Mouse (Mus musculus) adrenal gland, postnatal 10 days (tissue): ENCODE measurements around the gene Cnih4. TPM values are rescaled to one million over a fixed set of nuclear protein-coding genes. Genes with fewer than 3 reads are reported as not detected.

Source experiments
- DNase-seq: peaks from one replicate; pipeline ENCODE4 v3.0.0; 2021; ENCODE audit warnings: mixed read lengths
- long read RNA-seq, 2 experiments: library from polyadenylated mRNA; stranded (forward); transcript quantifications; one replicate each; pipeline ENCODE4 v2.0.0; 2021
- total RNA-seq, 2 experiments: library from RNA; stranded (reverse); gene quantifications; 2 replicates each; pipeline ENCODE4 v1.2.3; 2021

Cnih4 gene
- 10 to 100 TPM; 38.1 to 40.9 TPM for total RNA-seq
- long read RNA-seq, experiment 1, transcript Cnih4-204 (5 exons, 3,268 nt): major isoform, 51 of 61 reads
- long read RNA-seq, experiment 1, partial matches to known transcripts: 2 of 61 reads
- long read RNA-seq, experiment 1, other reads (novel, unspliced or antisense): 6 of 61 reads
- long read RNA-seq, experiment 2, transcript Cnih4-204 (5 exons, 3,268 nt): major isoform, 31 of 41 reads
- long read RNA-seq, experiment 2, partial matches to known transcripts: 2 of 41 reads
- long read RNA-seq, experiment 2, other reads (novel, unspliced or antisense): 5 of 41 reads

- DNase-seq: peak; percentile 95
Observed at GRCm38 (mm10) chr1:181143950-181144836, at the start of gene Cnih4, which contains the start of gene Nvl. Gene Cnih4, plus strand, starts transcription at chr1:181144693. Gene Nvl, minus strand, starts transcription at chr1:181144204.

GRCm38 (mm10) chr1:181117112-181117511 is 27.4 kb upstream of the Cnih4 start:
- DNase-seq: no peak

- no peak for DNase-seq
Observed at GRCm38 (mm10) chr1:181124145-181124544, 20.3 kb upstream of the Cnih4 start.

GRCm38 (mm10) chr1:181125916-181126315 is 18.6 kb upstream of the Cnih4 start:
- no peak for DNase-seq

GRCm38 (mm10) chr1:181126766-181127165 is 17.7 kb upstream of the Cnih4 start:
- DNase-seq: peak; percentile 27

- DNase-seq: peak; percentile 54
Observed at GRCm38 (mm10) chr1:181131915-181132314, 12.6 kb upstream of the Cnih4 start.

GRCm38 (mm10) chr1:181138730-181139129 is 5.8 kb upstream of the Cnih4 start:
- no peak for DNase-seq

GRCm38 (mm10) chr1:181143609-181143949 is 914 bp upstream of the Cnih4 start:
- DNase-seq: no peak

GRCm38 (mm10) chr1:181144966-181145365 is 473 bp downstream of the Cnih4 start:
- DNase-seq: no peak

- no peak for DNase-seq
Observed at GRCm38 (mm10) chr1:181146187-181146586, 1.7 kb downstream of the Cnih4 start.

GRCm38 (mm10) chr1:181148540-181148939 is 4.0 kb downstream of the Cnih4 start:
- DNase-seq: no peak

GRCm38 (mm10) chr1:181149373-181150017 is 5.0 kb downstream of the Cnih4 start:
- no peak for DNase-seq

- DNase-seq: no peak
Observed at GRCm38 (mm10) chr1:181150431-181150826, 5.9 kb downstream of the Cnih4 start.

GRCm38 (mm10) chr1:181150827-181151534 is 6.5 kb downstream of the Cnih4 start:
- DNase-seq: peak; percentile 93

GRCm38 (mm10) chr1:181151541-181151940 is 7.0 kb downstream of the Cnih4 start:
- DNase-seq: no peak

- DNase-seq: no peak
Observed at GRCm38 (mm10) chr1:181167816-181168215, 23.3 kb downstream of the Cnih4 start.

GRCm38 (mm10) chr1:181168377-181168776 is 23.9 kb downstream of the Cnih4 start:
- no peak for DNase-seq

- no peak for DNase-seq
Observed at GRCm38 (mm10) chr1:181170210-181170609, 25.7 kb downstream of the Cnih4 start.

GRCm38 (mm10) chr1:181188925-181189324 is 44.4 kb downstream of the Cnih4 start:
- no peak for DNase-seq

GRCm38 (mm10) chr1:181199446-181199845 is 55.0 kb downstream of the Cnih4 start:
- DNase-seq: no peak

- DNase-seq: no peak
Observed at GRCm38 (mm10) chr1:181210147-181210546, 65.7 kb downstream of the Cnih4 start.
